Mouse (Mus musculus) C2C12 (cell line): ENCODE measurements around the gene Rnf111. TPM values are rescaled to one million over a fixed set of nuclear protein-coding genes. Genes with fewer than 3 reads are reported as not detected.

ENCODE experiments used
- H3K27me3 ChIP-seq: one replicate; pipeline ENCODE4 v1.6.1; 2011; ENCODE audit not compliant: control insufficient read depth, insufficient read depth, insufficient read length
- H3K36me3 ChIP-seq: one replicate; pipeline ENCODE4 v1.6.1; 2011; ENCODE audit not compliant: control insufficient read depth, insufficient read depth
- H3K4me3 ChIP-seq: one replicate; pipeline ENCODE4 v1.5.1; 2011; ENCODE audit warnings: mild to moderate bottlenecking, control low read depth; ENCODE audit not compliant: poor library complexity, insufficient read depth, severe bottlenecking
- H3K79me2 ChIP-seq: one replicate; pipeline ENCODE4 v1.6.1; 2011; ENCODE audit not compliant: control insufficient read depth, insufficient read depth
- H3K79me3 ChIP-seq: one replicate; pipeline ENCODE4 v1.6.1; 2011; ENCODE audit warnings: low read depth, control low read depth
- H3ac ChIP-seq: one replicate; pipeline ENCODE3; 2011; ENCODE audit warnings: low read depth; ENCODE audit not compliant: control insufficient read depth, insufficient read length
- CEBPB ChIP-seq: IDR thresholded peaks from one replicate; pipeline ENCODE4 v1.6.1; 2011; ENCODE audit warnings: low read depth, mild to moderate bottlenecking, control low read depth, moderate library complexity
- CTCF ChIP-seq: IDR thresholded peaks from one replicate; pipeline ENCODE4 v1.5.1; 2011; ENCODE audit not compliant: control insufficient read depth, insufficient read depth, insufficient read length
- FOSL1 ChIP-seq: IDR thresholded peaks from one replicate; pipeline ENCODE4 v1.8.0; 2011; ENCODE audit warnings: mild to moderate bottlenecking, low read length; ENCODE audit not compliant: poor library complexity, insufficient read depth, severe bottlenecking
- MAX ChIP-seq: IDR thresholded peaks from one replicate; pipeline ENCODE4 v1.6.1; 2011; ENCODE audit warnings: mild to moderate bottlenecking, control low read depth
- MYOD1 ChIP-seq: IDR thresholded peaks from one replicate; pipeline ENCODE4 v1.6.1; 2011; ENCODE audit warnings: low read depth; ENCODE audit not compliant: control insufficient read depth, insufficient read length
- MYOG ChIP-seq: IDR thresholded peaks from one replicate; pipeline ENCODE4 v1.6.1; 2011; ENCODE audit not compliant: control insufficient read depth, insufficient read length; ENCODE audit errors: extremely low read depth
- USF1 ChIP-seq: IDR thresholded peaks from one replicate; pipeline ENCODE4 v1.6.1; 2011; ENCODE audit warnings: low read depth, mild to moderate bottlenecking, control low read depth, moderate library complexity
- microRNA-seq: library from miRNA; unstranded; fragments of <30 nt; microRNA quantifications from one replicate; pipeline ENCODE4, GENCODE M21; 2019; ENCODE audit warnings: borderline microRNAs expressed
- polyA plus RNA-seq: library from polyadenylated mRNA; unstranded; fragments of >200 nt; fragmentation: generic; extraction: Trizol; gene quantifications from one replicate; pipeline ENCODE4 v1.2.1, GENCODE M21; 2012; ENCODE audit warnings: missing spikeins

Rnf111 gene
- polyA plus RNA-seq, 1 experiment, result 10.4 TPM

DNA sequence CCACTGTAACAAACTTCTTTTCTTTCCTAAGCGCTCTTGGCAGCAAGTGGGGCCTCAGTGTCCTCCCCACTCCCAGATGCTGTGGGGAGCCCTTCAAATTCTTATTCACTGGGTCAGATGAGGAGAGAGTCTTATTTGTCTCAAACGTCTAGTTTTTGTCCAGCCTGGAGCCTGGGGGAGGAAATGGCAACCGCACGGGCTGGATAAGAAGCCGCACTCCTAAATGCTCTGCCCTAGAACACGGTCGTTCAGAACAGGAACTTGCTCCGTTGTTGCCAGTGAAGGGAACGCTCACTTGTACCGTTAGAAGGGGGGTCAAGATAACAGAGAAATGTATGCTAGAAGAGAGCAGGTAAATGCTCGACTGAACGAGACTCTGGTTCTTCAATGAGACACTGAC, 121.4 kb downstream of the Rnf111 start:
- Histone ChIP-seq H3K79me3 (no peaks in the 10 kb centered on the region), H3K79me2 (no peaks in the 10 kb centered on the region), H3K36me3 (peaks cover 54% of the 10 kb centered on the region), H3K4me3 (no peak overlapping the region), H3K27me3 (no peaks in the 10 kb centered on the region), H3ac (no peak overlapping the region)
- TF ChIP-seq CTCF (no peak), USF1 (no peak), MYOD1 (no peak), FOSL1 (no peak), CEBPB (no peak), MAX (no peak), MYOG (no peak)

DNA sequence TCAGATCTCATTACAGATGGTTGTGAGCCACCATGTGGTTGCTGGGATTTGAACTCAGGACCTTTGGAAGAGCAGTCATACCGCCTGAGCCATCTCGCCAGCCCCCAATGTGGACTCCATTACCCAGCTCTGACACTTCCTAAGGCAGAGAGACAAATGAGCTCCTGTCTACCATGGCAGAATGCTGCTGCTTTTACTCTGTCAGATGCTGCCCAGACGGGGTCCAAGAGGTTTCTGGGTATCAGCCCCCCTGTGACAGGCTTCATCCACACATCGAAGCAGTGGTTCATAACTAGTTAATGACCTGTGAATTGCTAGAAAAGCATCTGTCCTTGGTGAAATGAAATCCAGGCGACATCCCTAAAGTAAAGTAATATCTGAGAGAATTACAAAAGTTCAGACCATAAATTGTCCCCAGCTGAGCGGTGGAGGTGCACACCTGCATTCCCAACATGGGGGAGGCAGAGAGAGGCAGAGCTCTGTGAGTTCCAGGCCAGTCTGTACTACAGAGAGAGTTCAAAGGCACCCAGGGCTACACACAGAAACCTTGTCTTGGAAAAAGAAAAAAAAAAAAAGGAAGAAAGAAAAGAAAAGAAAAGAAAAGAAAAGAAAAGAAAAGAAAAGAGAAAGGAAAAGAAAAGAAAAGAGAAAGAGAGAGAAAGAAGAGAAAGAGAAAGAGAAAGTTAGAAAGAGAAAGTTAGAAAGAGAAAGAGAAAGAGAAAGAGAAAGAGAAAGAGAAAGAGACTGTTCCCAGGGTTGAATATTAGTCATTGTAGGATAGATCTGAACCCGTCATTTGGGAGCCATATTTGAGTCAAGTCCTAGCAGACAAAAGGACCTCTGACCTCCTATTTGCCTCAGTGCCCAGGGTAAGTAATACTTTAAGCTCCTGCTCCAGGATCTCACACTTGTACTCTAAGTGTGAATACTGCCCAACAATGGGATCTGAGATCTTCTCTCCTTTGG, 123.7 kb downstream of the Rnf111 start:
- TF ChIP-seq CTCF, result no peak
- no peak for TF ChIP-seq CEBPB
- TF ChIP-seq USF1, result no peak
- no peak for TF ChIP-seq MYOG
- Histone ChIP-seq H3K27me3 (no peaks in the 10 kb centered on the region), H3K79me2 (no peaks in the 10 kb centered on the region), H3ac (no peak overlapping the region), H3K4me3 (no peak overlapping the region), H3K36me3 (peaks cover 40% of the 10 kb centered on the region), H3K79me3 (no peaks in the 10 kb centered on the region)

Small RNAs within 50 kb of the gene (microRNA-seq; reads per million reads assigned to microRNA genes)
- gene Mir5626, result 4.8 reads per million, percentile 51 among the genes with 10 or more reads in this experiment

Other genes with a start within 250 kb of the Rnf111 start
- 80.8 TPM for gene Ccnb2, start 82.2 kb downstream of the Rnf111 start, polyA plus RNA-seq
- 11.3 TPM for gene Sltm, start 39.0 kb upstream of the Rnf111 start, polyA plus RNA-seq
- gene Gm10642, start 152.5 kb upstream of the Rnf111 start, polyA plus RNA-seq, result 0.02 TPM
- gene Mindy2, start 153.4 kb upstream of the Rnf111 start, polyA plus RNA-seq, result 1.3 TPM
- 20.6 TPM for gene Adam10, start 175.3 kb upstream of the Rnf111 start, polyA plus RNA-seq